Mouse (Mus musculus) MEL (cell line): Measurements from ENCODE around the gene Cenps. TPM values are rescaled to one million over a fixed set of nuclear protein-coding genes. Genes with fewer than 3 reads are reported as not detected.

Experiments
- DNase-seq: peaks from one replicate; pipeline ENCODE4 v3.0.0; 2011; ENCODE audit warnings: low read depth, low spot score
- H3K27ac ChIP-seq: 2 replicates; pipeline ENCODE4 v1.5.1; 2012; ENCODE audit warnings: low read depth, mild to moderate bottlenecking, control low read depth, low read length, moderate library complexity; ENCODE audit not compliant: control insufficient read depth
- H3K27me3 ChIP-seq, 2 experiments: fragments of 150-350 bp in 1 of 2; sonication (generic) in 1 of 2; 2 replicates each; pipeline ENCODE4 v1.6.1; 2012; ENCODE audit warnings: low read length in 2 of 2, mild to moderate bottlenecking in 2 of 2, improper control_type of control experiment in 1 of 2, moderate library complexity in 1 of 2; ENCODE audit not compliant: insufficient read depth in 2 of 2, control insufficient read depth in 1 of 2
- H3K36me3 ChIP-seq, 2 experiments: 2 replicates each; pipeline ENCODE4 v1.6.1; 2012 to 2014; ENCODE audit warnings: low read length in 2 of 2, improper control_type of control experiment in 1 of 2, inconsistent platforms in 1 of 2, mild to moderate bottlenecking in 1 of 2; ENCODE audit not compliant: insufficient read depth in 2 of 2, control insufficient read depth in 1 of 2
- H3K4me1 ChIP-seq, 2 experiments: fragments of 150-350 bp in 1 of 2; sonication (generic) in 1 of 2; 2 replicates each; pipeline ENCODE4 v1.6.1; 2012; ENCODE audit warnings: low read length in 2 of 2, improper control_type of control experiment in 1 of 2, mild to moderate bottlenecking in 1 of 2; ENCODE audit not compliant: insufficient read depth in 2 of 2, control insufficient read depth in 1 of 2
- H3K4me3 ChIP-seq, 2 experiments: fragments of 150-350 bp in 1 of 2; sonication (generic) in 1 of 2; 2 replicates each; pipeline ENCODE4 v1.5.1; 2012; ENCODE audit warnings: low read depth in 2 of 2, low read length in 2 of 2, mild to moderate bottlenecking in 2 of 2, moderate library complexity in 2 of 2, control low read depth in 1 of 2, improper control_type of control experiment in 1 of 2; ENCODE audit not compliant: control insufficient read depth in 1 of 2, insufficient read depth in 1 of 2
- H3K79me2 ChIP-seq: 2 replicates; pipeline ENCODE4 v1.6.1; 2012; ENCODE audit warnings: mild to moderate bottlenecking, low read length, moderate library complexity; ENCODE audit not compliant: control insufficient read depth, poor library complexity, insufficient read depth
- H3K9ac ChIP-seq: 2 replicates; pipeline ENCODE4 v1.6.1; 2012; ENCODE audit warnings: low read depth, mild to moderate bottlenecking, control low read depth, low read length, moderate library complexity; ENCODE audit not compliant: control insufficient read depth, poor library complexity, severe bottlenecking
- H3K9me3 ChIP-seq: fragments of 150-350 bp; sonication (generic); replicated peaks from 2 replicates; pipeline ENCODE4 v1.6.1; 2012; ENCODE audit warnings: mild to moderate bottlenecking, low read length, improper control_type of control experiment, moderate library complexity; ENCODE audit not compliant: insufficient read depth
- BHLHE40 ChIP-seq: IDR thresholded peaks from 2 replicates; pipeline ENCODE4 v1.6.1; 2012; ENCODE audit warnings: low read depth, mild to moderate bottlenecking, inconsistent platforms, low read length, improper control_type of control experiment, borderline replicate concordance
- CHD1 ChIP-seq: IDR thresholded peaks from 2 replicates; pipeline ENCODE4 v1.6.1; 2012; ENCODE audit warnings: low read depth, mild to moderate bottlenecking, inconsistent platforms, low read length, improper control_type of control experiment
- CHD2 ChIP-seq: IDR thresholded peaks from 2 replicates; pipeline ENCODE4 v1.6.1; 2011; ENCODE audit warnings: low read length, improper control_type of control experiment
- E2F4 ChIP-seq: IDR thresholded peaks from 2 replicates; pipeline ENCODE4 v1.6.1; 2011; ENCODE audit warnings: low read depth, low read length, improper control_type of control experiment, borderline replicate concordance
- ELF1 ChIP-seq: IDR thresholded peaks from 2 replicates; pipeline ENCODE4 v1.6.1; 2014; ENCODE audit warnings: low read depth, mild to moderate bottlenecking, inconsistent platforms, low read length, improper control_type of control experiment, moderate library complexity
- EP300 ChIP-seq, 2 experiments: IDR thresholded peaks; 2 replicates each; pipeline ENCODE4 v1.6.1; 2011; ENCODE audit warnings: improper control_type of control experiment in 2 of 2, low read length in 2 of 2, low read depth in 1 of 2, mild to moderate bottlenecking in 1 of 2
- ETS1 ChIP-seq: IDR thresholded peaks from 2 replicates; pipeline ENCODE4 v1.6.1; 2012; ENCODE audit warnings: low read depth, mild to moderate bottlenecking, inconsistent platforms, low read length, improper control_type of control experiment, moderate library complexity
- GABPA ChIP-seq: IDR thresholded peaks from 2 replicates; pipeline ENCODE4 v1.6.1; 2012; ENCODE audit warnings: low read depth, mild to moderate bottlenecking, inconsistent platforms, low read length, improper control_type of control experiment, moderate library complexity
- GATA1 ChIP-seq: IDR thresholded peaks from 2 replicates; pipeline ENCODE4 v1.6.1; 2011; ENCODE audit warnings: low read depth, low read length, improper control_type of control experiment
- HCFC1 ChIP-seq: IDR thresholded peaks from 2 replicates; pipeline ENCODE4 v1.6.1; 2012; ENCODE audit warnings: low read depth, mild to moderate bottlenecking, inconsistent platforms, low read length, improper control_type of control experiment, moderate library complexity
- JUND ChIP-seq: IDR thresholded peaks from 2 replicates; pipeline ENCODE4 v1.6.1; 2011; ENCODE audit warnings: low read depth, mild to moderate bottlenecking, improper control_type of control experiment, low read length
- KAT2A ChIP-seq: conservative IDR thresholded peaks from 2 replicates; pipeline ENCODE4 v1.6.1; 2012; ENCODE audit warnings: low read depth, low read length, improper control_type of control experiment, inconsistent platforms
- MAX ChIP-seq: IDR thresholded peaks from 2 replicates; pipeline ENCODE4 v1.6.1; 2011; ENCODE audit warnings: low read length, improper control_type of control experiment
- MAZ ChIP-seq: IDR thresholded peaks from 2 replicates; pipeline ENCODE4 v1.6.1; 2012; ENCODE audit warnings: low read depth, mild to moderate bottlenecking, inconsistent platforms, low read length, improper control_type of control experiment
- MEF2A ChIP-seq: IDR thresholded peaks from 2 replicates; pipeline ENCODE4 v1.6.1; 2014; ENCODE audit warnings: low read depth, mild to moderate bottlenecking, inconsistent platforms, low read length, improper control_type of control experiment; ENCODE audit not compliant: poor library complexity, insufficient replicate concordance, severe bottlenecking; ENCODE audit errors: extremely low read depth
- MXI1 ChIP-seq: IDR thresholded peaks from 2 replicates; pipeline ENCODE4 v1.6.1; 2011; ENCODE audit warnings: mild to moderate bottlenecking, low read depth, low read length, improper control_type of control experiment
- MYB ChIP-seq: IDR thresholded peaks from 2 replicates; pipeline ENCODE4 v1.6.1; 2011; ENCODE audit warnings: mild to moderate bottlenecking, low read depth, low read length, improper control_type of control experiment
- NELFE ChIP-seq: IDR thresholded peaks from 2 replicates; pipeline ENCODE4 v1.6.1; 2011; ENCODE audit warnings: low read depth, low read length, improper control_type of control experiment
- POLR2A ChIP-seq, 2 experiments: IDR thresholded peaks; 2 replicates each; pipeline ENCODE4 v1.6.1; 2011 to 2012; ENCODE audit warnings: low read length in 2 of 2, mild to moderate bottlenecking in 2 of 2, control low read depth in 1 of 2, improper control_type of control experiment in 1 of 2, low read depth in 1 of 2, moderate library complexity in 1 of 2; ENCODE audit not compliant: control insufficient read depth in 1 of 2, insufficient read depth in 1 of 2, poor library complexity in 1 of 2
- POLR2AphosphoS2 ChIP-seq: IDR thresholded peaks from 2 replicates; pipeline ENCODE4 v1.6.1; 2011; ENCODE audit warnings: low read length, improper control_type of control experiment
- RAD21 ChIP-seq: IDR thresholded peaks from 2 replicates; pipeline ENCODE4 v1.6.1; 2011; ENCODE audit warnings: mild to moderate bottlenecking, low read depth, low read length, improper control_type of control experiment
- RCOR1 ChIP-seq: IDR thresholded peaks from 2 replicates; pipeline ENCODE4 v1.6.1; 2012; ENCODE audit warnings: low read depth, mild to moderate bottlenecking, inconsistent platforms, low read length, improper control_type of control experiment
- TAL1 ChIP-seq: IDR thresholded peaks from 2 replicates; pipeline ENCODE4 v1.6.1; 2012; ENCODE audit warnings: mild to moderate bottlenecking, inconsistent platforms, low read length, moderate library complexity, mixed read lengths
- TBP ChIP-seq: IDR thresholded peaks from 2 replicates; pipeline ENCODE4 v1.8.0; 2011; ENCODE audit warnings: low read depth, low read length, improper control_type of control experiment
- TCF12 ChIP-seq: IDR thresholded peaks from 2 replicates; pipeline ENCODE4 v1.6.1; 2014; ENCODE audit warnings: low read depth, mild to moderate bottlenecking, inconsistent platforms, low read length, improper control_type of control experiment, moderate library complexity
- UBTF ChIP-seq: IDR thresholded peaks from 2 replicates; pipeline ENCODE4 v1.6.1; 2012; ENCODE audit warnings: low read depth, mild to moderate bottlenecking, inconsistent platforms, low read length, improper control_type of control experiment, moderate library complexity, borderline replicate concordance; ENCODE audit not compliant: insufficient read depth
- USF1 ChIP-seq: IDR thresholded peaks from 2 replicates; pipeline ENCODE4 v1.6.1; 2014; ENCODE audit warnings: low read depth, mild to moderate bottlenecking, inconsistent platforms, low read length, improper control_type of control experiment, moderate library complexity
- USF2 ChIP-seq, 2 experiments: IDR thresholded peaks; 2 replicates each; pipeline ENCODE4 v1.6.1; 2011 to 2012; ENCODE audit warnings: improper control_type of control experiment in 2 of 2, low read length in 2 of 2, borderline replicate concordance in 1 of 2, inconsistent platforms in 1 of 2, low read depth in 1 of 2, mild to moderate bottlenecking in 1 of 2; ENCODE audit not compliant: insufficient read depth in 1 of 2
- ZC3H11A ChIP-seq: IDR thresholded peaks from 2 replicates; pipeline ENCODE4 v1.6.1; 2012; ENCODE audit warnings: low read depth, mild to moderate bottlenecking, inconsistent platforms, low read length, improper control_type of control experiment
- ZMIZ1 ChIP-seq: IDR thresholded peaks from 2 replicates; pipeline ENCODE4 v1.6.1; 2012; ENCODE audit warnings: low read depth, mild to moderate bottlenecking, inconsistent platforms, low read length, improper control_type of control experiment, moderate library complexity
- ZNF384 ChIP-seq: IDR thresholded peaks from 2 replicates; pipeline ENCODE4 v1.6.1; 2012; ENCODE audit warnings: low read depth, mild to moderate bottlenecking, inconsistent platforms, low read length, improper control_type of control experiment
- polyA plus RNA-seq, 2 experiments: library from polyadenylated mRNA; stranded (reverse) in 1 of 2; unstranded in 1 of 2; fragments of >175 nt in 1 of 2; fragments of >200 nt in 1 of 2; gene quantifications; 2 replicates each; pipeline versions ENCODE4 v1.2.1 to v1.2.4; 2012; ENCODE audit warnings: low replicate concordance in 2 of 2, low read depth in 1 of 2; ENCODE audit not compliant: insufficient read length in 2 of 2, insufficient read depth in 1 of 2, missing spikeins in 1 of 2
- total RNA-seq: library from RNA; depleted of rRNA; stranded (reverse); fragments of 300-350 nt; gene quantifications from 2 replicates; pipeline ENCODE4 v1.2.3, GENCODE M21; 2012

Cenps gene
- total and polyA plus RNA-seq, 3 experiments: 13.4 to 60.7 TPM; not detected in 1

DNA sequence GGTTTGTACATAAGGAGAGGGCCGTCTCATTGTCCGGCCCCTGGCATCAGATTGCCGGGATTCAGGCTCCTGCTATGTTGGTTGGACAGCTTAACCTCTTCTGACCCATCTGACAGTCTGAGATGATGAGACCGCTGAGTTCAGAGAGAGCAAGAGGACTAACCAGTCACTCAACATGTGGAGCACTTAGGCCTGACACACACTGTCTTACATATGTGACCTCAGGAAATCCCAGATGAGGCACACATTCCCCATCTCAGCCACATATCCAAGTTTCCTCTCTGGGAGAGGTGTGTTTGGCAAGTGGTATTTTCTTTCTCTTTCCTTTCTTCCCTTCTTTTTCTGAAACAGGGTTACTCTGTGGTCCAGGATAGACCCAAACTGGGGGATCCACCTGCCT is 7.7 kb upstream of the Cenps start:
- TF ChIP-seq USF2 (IDR thresholded peaks at IDR 0.05; ENCODE audit: borderline replicate concordance in 1 of 2, insufficient read depth in 1 of 2, low read depth in 1 of 2, low read length in 2 of 2): no peak
- no peak for TF ChIP-seq UBTF
- no peak for TF ChIP-seq NELFE
- TF ChIP-seq ZNF384: no peak
- TF ChIP-seq USF1: no peak
- TF ChIP-seq EP300 (IDR thresholded peaks at IDR 0.05; ENCODE audit: low read depth in 1 of 2, low read length in 2 of 2): no peak
- no peak for TF ChIP-seq MAX
- TF ChIP-seq E2F4: no peak
- no peak for TF ChIP-seq ETS1
- no peak for TF ChIP-seq MEF2A
- no peak for TF ChIP-seq RAD21
- no peak for TF ChIP-seq GATA1
- no peak for TF ChIP-seq RCOR1
- TF ChIP-seq POLR2A (IDR thresholded peaks at IDR 0.05; ENCODE audit: control insufficient read depth in 1 of 2, insufficient read depth in 1 of 2, low read depth in 1 of 2, low read length in 2 of 2, poor library complexity in 1 of 2): no peak
- TF ChIP-seq HCFC1: no peak
- no peak for TF ChIP-seq GABPA
- TF ChIP-seq TAL1: no peak
- no peak for TF ChIP-seq TBP
- TF ChIP-seq, all 39 proteins: peak for 0
- Histone ChIP-seq H3K4me1 (no peaks in the 10 kb centered on the region; a peak in 1 of 4 replicates), H3K79me2 (no peaks in the 10 kb centered on the region), H3K27me3 (no peaks in the 10 kb centered on the region), H3K4me3 (no peak overlapping the region), H3K36me3 (no peaks in the 10 kb centered on the region; a peak in 1 of 4 replicates), H3K9me3 (no peaks in the 10 kb centered on the region), H3K9ac (no peak overlapping the region), H3K27ac (no peak overlapping the region)
- DNase-seq: no peak

GRCm38 (mm10) chr4:149144459-149144858 is 7.0 kb upstream of the Cenps start:
- H3K27ac ChIP-seq: no peak overlapping the region
- no peak overlapping the region for H3K4me3 ChIP-seq
- H3K4me1 ChIP-seq: no peaks in the 10 kb centered on the region; a peak in 1 of 4 replicates
- H3K27me3 ChIP-seq: no peaks in the 10 kb centered on the region
- no peaks in the 10 kb centered on the region for H3K79me2 ChIP-seq
- H3K36me3 ChIP-seq: no peaks in the 10 kb centered on the region; a peak in 1 of 4 replicates
- no peaks in the 10 kb centered on the region for H3K9me3 ChIP-seq
- no peak overlapping the region for H3K9ac ChIP-seq
- peak; percentile 88 for DNase-seq
- TF ChIP-seq KAT2A: no peak
- 0 out of 2 replicates have a peak, but pooled peaks have one; percentile 44 for TF ChIP-seq ZNF384
- no peak for TF ChIP-seq MEF2A
- no peak for TF ChIP-seq RCOR1
- TF ChIP-seq CHD1: no peak
- TF ChIP-seq HCFC1: no peak
- no peak for TF ChIP-seq POLR2AphosphoS2
- peak; percentile 87 for TF ChIP-seq ZC3H11A
- no peak for TF ChIP-seq JUND
- TF ChIP-seq RAD21: peak; percentile 96
- no peak for TF ChIP-seq ELF1
- TF ChIP-seq MXI1: no peak
- TF ChIP-seq BHLHE40: no peak
- TF ChIP-seq USF1: no peak
- 0 out of 2 replicates have a peak, but pooled peaks have one; percentile 42 for TF ChIP-seq TBP
- TF ChIP-seq MAX: no peak
- TF ChIP-seq MAZ: no peak
- TF ChIP-seq MYB: no peak
- TF ChIP-seq CHD2: no peak
- no peak for TF ChIP-seq GABPA
- TF ChIP-seq TCF12: no peak
- no peak for TF ChIP-seq ZMIZ1
- no peak for TF ChIP-seq EP300 (IDR thresholded peaks at IDR 0.05; ENCODE audit: low read depth in 1 of 2, low read length in 2 of 2)
